Mouse (Mus musculus) kidney, postnatal 4 days (tissue): Measurements from ENCODE around the gene Neo1.

Source experiments
- DNase-seq, 2 experiments: peaks; one replicate each; pipeline ENCODE4 v3.0.0; 2021; ENCODE audit warnings: mixed read lengths in 2 of 2

The Neo1 gene

GRCm38 (mm10) chr9:59036159-59036731 lies at the start of gene Neo1:
Gene Neo1, minus strand, starts transcription at chr9:59036441.
- DNase-seq: peak; percentile 91 to 95

- no peak for DNase-seq
Observed at GRCm38 (mm10) chr9:59075632-59076031, 39.4 kb upstream of the Neo1 start.

- DNase-seq: no peak
Observed at GRCm38 (mm10) chr9:59073887-59074286, 37.6 kb upstream of the Neo1 start.

GRCm38 (mm10) chr9:59072076-59072777 lies 36.0 kb upstream of the Neo1 start:
- no peak for DNase-seq

- no peak for DNase-seq
Observed at GRCm38 (mm10) chr9:59071220-59071977, 35.2 kb upstream of the Neo1 start.

GRCm38 (mm10) chr9:59070216-59070615 lies 34.0 kb upstream of the Neo1 start:
- DNase-seq: no peak

GRCm38 (mm10) chr9:59065616-59066301 lies 29.5 kb upstream of the Neo1 start:
- DNase-seq: no peak

- DNase-seq: no peak
Observed at GRCm38 (mm10) chr9:59062409-59062808, 26.2 kb upstream of the Neo1 start.

- no peak for DNase-seq
Observed at GRCm38 (mm10) chr9:59060026-59060605, 23.9 kb upstream of the Neo1 start.

- DNase-seq: no peak
Observed at GRCm38 (mm10) chr9:59059158-59059557, 22.9 kb upstream of the Neo1 start.

GRCm38 (mm10) chr9:59058060-59058459 lies 21.8 kb upstream of the Neo1 start:
- no peak for DNase-seq

- no peak for DNase-seq
Observed at GRCm38 (mm10) chr9:59056281-59056680, 20.0 kb upstream of the Neo1 start.

- no peak for DNase-seq
Observed at GRCm38 (mm10) chr9:59041805-59042204, 5.6 kb upstream of the Neo1 start.

GRCm38 (mm10) chr9:59036732-59037341 lies 596 bp upstream of the Neo1 start:
- peak; percentile 79 to 85 for DNase-seq

GRCm38 (mm10) chr9:59035342-59036158 lies 691 bp downstream of the Neo1 start:
- DNase-seq: peak; percentile 68 to 77

- no peak for DNase-seq
Observed at GRCm38 (mm10) chr9:59034836-59035235, 1.4 kb downstream of the Neo1 start.

GRCm38 (mm10) chr9:59033492-59033891 lies 2.7 kb downstream of the Neo1 start:
- DNase-seq: no peak

- no peak for DNase-seq
Observed at GRCm38 (mm10) chr9:59024245-59024844, 11.9 kb downstream of the Neo1 start.

- DNase-seq: no peak
Observed at GRCm38 (mm10) chr9:59016060-59016719, 20.1 kb downstream of the Neo1 start.

- no peak for DNase-seq
Observed at GRCm38 (mm10) chr9:59013365-59013764, 22.9 kb downstream of the Neo1 start.
